Mouse (Mus musculus) thymus, postnatal 0 days (tissue): Measurements from ENCODE around the gene Robo4. TPM values are rescaled to one million over a fixed set of nuclear protein-coding genes. Genes with fewer than 3 reads are reported as not detected.

Experiments used
- DNase-seq: peaks from one replicate; pipeline ENCODE4 v3.0.0-alpha.2; 2015; ENCODE audit warnings: low spot score
- polyA plus RNA-seq: library from polyadenylated mRNA; unstranded; fragments of >200 nt; fragmentation: Nextera tagmentation; extraction: Ambion mirVana; gene quantifications from 2 replicates; pipeline ENCODE4 v1.2.1, GENCODE M21; 2015

The Robo4 gene
- polyA plus RNA-seq, 1 experiment from 2014 or later: 3.4 TPM

GRCm38 (mm10) chr9:37453328-37453727 is 51.6 kb downstream of the Robo4 start:
- DNase-seq: no peak

- DNase-seq: no peak
Measured at GRCm38 (mm10) chr9:37454011-37454492, 52.4 kb downstream of the Robo4 start.

DNA sequence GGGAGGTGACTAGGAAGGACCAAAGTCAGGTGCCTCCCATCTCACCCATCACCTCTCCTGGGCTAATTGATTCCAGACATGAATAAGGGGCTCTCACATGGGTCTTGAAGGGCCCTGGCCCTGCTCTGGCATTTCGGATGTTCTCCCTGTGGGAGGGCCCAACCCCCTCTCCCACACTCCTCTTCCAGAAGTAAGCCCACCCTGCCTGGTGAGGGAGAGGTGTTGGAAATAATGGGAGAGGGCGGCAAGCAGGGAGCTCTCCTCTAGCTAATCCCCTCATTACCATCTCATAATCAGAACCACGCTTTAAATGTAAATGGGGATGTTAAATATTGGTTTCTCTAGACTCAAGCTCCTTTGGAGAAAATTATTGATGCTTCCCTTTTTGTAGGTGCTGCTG is 53.3 kb downstream of the Robo4 start:
- DNase-seq: no peak

DNA sequence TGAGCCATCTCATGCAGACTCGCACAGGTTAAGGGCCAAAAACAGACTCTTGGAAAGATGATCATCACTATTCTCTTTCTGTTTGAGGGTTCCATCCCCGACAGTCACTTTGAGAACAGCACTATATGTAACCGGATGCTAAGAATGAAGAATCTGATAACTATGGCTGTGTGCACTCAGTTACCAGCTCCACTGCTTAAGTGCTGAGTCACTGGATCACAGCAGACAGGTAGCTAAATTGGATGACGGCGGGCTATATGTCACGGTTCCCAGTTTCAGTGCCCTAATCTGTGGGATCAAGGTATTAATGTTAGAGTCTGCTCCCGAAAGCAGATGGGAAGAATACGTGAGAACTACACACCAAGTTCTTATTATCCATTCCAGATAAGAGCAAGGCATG is 54.2 kb downstream of the Robo4 start:
- no peak for DNase-seq

DNA sequence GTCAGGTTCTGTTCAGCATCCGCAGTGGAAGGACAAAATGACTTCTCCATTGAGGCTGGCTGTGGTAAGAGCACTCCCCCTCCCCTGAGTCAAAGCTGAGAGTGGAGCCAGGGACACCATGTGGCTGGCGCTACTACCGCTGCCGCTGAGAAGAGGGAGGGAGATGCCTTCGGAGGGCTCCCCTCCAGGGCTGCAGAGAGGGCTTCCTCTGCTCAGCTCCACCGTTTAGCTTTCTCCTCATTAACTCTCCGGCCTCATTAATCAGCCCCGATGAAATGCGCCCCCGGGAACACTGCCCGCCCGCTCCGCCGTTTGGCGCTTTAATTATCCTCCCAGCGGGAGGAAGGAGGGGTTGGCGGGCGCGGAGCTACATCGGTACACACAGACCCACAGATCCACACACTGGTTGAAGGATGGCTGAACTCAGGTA is 54.8 kb downstream of the Robo4 start:
- no peak for DNase-seq

GRCm38 (mm10) chr9:37457151-37457550 is 55.5 kb downstream of the Robo4 start:
- DNase-seq: no peak

GRCm38 (mm10) chr9:37459665-37460042 is 58.0 kb downstream of the Robo4 start:
- DNase-seq: no peak

DNA sequence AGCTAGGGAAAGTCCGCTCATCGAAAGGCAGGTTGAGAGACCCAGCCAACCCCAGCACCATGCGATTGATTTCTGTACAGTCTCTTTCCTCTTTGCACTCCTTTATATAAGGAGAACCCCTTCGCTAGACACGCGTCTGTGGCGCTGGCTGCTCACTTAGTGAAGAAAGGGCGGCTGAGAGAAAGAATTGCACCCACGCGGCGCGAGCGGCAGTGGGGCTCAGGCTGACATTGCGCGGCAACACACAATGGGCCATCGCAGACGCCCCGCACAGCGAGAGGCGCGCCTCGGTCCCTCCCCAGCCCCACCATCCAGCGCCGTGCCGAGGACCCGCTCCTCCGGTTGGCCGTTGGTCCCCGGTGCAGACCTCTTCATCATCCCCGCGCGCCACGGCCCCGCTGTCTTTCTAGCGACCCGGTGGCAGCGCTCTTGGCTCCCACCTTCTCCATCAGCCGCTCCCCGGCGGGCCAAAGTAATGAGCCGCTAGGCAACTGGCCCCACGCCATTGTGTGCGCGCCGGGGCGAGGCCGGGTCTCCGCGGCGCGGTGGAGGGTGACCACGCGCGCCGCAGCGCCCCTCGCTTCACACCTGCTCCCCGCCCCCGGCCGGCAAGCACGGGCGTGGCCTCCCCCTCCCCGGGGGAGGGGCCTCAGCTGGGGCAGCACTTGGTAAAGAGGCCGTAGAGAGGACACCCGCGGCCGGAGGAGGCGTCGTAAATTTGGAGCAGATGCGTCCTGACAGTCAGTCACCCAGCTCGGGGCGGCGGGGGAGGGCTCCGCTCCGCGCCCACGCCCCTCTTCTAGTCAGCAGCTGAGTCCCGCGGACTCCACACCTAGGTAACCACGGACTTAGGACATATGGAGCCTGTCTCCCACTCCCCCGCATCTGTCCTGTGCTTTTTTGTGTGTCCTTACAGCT is 58.6 kb downstream of the Robo4 start:
- no peak for DNase-seq

DNA sequence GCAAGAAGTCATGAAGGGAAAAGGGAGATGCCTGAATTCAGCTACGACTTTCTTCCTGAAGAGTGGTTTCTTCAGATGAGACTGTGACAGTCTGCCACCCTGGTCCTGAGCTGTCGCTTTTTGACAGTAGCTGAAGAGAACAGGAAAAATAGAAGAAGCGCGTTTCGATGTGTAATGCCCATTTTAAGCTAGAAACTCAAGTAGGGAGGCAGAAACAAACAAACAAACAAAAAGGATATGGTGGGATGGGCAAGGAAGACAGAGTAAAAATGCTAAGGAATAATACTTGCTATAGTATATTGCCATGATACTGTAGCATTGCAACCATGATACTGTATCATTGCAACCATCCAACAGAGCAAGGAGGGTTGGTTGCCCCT is 59.3 kb downstream of the Robo4 start:
- no peak for DNase-seq

DNA sequence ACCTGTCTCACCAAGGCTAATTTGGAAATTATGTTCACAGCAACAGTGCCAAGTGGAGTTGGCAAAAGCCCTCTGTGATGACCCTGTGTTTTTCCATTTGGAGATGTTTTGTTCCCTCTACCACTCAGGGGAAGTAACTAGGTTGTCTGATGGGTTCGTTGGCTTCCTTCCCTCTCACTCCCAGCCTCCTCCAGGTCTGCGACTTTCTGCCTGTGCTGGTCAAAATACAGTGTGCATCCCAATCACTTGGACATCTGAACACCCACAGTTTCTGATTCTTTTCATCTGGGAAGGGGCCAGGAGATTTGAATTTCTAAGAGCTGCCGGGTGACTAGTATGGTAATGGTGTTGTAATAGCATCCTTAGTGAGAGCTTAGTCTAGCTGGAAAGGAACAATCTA is 59.9 kb downstream of the Robo4 start:
- DNase-seq: no peak

DNA sequence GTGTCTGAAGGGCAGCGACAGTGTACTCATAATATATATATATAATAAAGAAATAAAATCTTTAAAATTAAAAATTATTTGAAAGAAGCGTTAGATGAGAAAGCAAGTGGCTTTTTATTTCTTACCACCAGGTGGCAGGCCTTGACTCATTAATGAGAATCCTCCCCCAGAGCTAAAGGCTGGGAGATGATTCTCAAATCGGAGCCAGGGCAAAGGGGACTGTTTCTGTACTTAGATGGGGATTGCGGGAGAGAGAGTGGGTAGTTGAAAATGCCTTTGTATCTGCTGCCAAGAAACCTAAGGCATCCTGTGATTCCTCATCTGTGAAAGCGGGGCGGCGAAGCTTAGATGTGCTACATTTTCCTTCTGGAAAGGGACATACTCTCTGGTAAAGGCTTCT is 61.1 kb downstream of the Robo4 start:
- peak; percentile 53 for DNase-seq

Other genes with a start within 250 kb of the Robo4 start
- 9.5 and 13.2 TPM in 2 replicates for gene Tmem218, start 193.7 kb upstream of the Robo4 start, polyA plus RNA-seq
- gene Slc37a2, start 146.2 kb upstream of the Robo4 start, polyA plus RNA-seq: 24.0 and 28.8 TPM in 2 replicates
- 11.2 and 14.6 TPM in 2 replicates for gene Ccdc15, start 53.5 kb upstream of the Robo4 start, polyA plus RNA-seq
- 0.10 TPM in 1 of 2 replicates, not detected in the other for gene Hepacam, start 34.5 kb upstream of the Robo4 start, polyA plus RNA-seq
- 0.14 and 0.23 TPM in 2 replicates for gene Robo3, start 31.3 kb downstream of the Robo4 start, polyA plus RNA-seq
- 15.5 and 16.7 TPM in 2 replicates for gene Msantd2, start 87.4 kb downstream of the Robo4 start, polyA plus RNA-seq
- gene Esam, start 126.2 kb downstream of the Robo4 start, polyA plus RNA-seq: 17.2 and 18.1 TPM in 2 replicates
- gene Vsig2, start 137.4 kb downstream of the Robo4 start, polyA plus RNA-seq: 0.95 and 1.1 TPM in 2 replicates
- 6.8 and 8.4 TPM in 2 replicates for gene Nrgn, start 151.0 kb downstream of the Robo4 start, polyA plus RNA-seq
- gene Siae, start 153.8 kb downstream of the Robo4 start, polyA plus RNA-seq: 10.7 and 11.2 TPM in 2 replicates
- gene Spa17, start 211.8 kb downstream of the Robo4 start, polyA plus RNA-seq: 2.8 and 4.3 TPM in 2 replicates